Mouse (Mus musculus) duodenum, adult 2 months (tissue): Measurements from ENCODE around the gene Wdr38. TPM values are rescaled to one million over a fixed set of nuclear protein-coding genes. Genes with fewer than 3 reads are reported as not detected.

Experiments
- polyA plus RNA-seq: library from polyadenylated mRNA; depleted of rRNA; stranded (reverse); fragments of >200 nt; gene quantifications from 2 replicates; pipeline ENCODE4 v1.2.3, GENCODE M21; 2012; ENCODE audit warnings: low replicate concordance; rRNA removed

Wdr38 gene
- 0.30 and 0.56 TPM in 2 replicates for polyA plus RNA-seq

GRCm38 (mm10) chr2:38997386-38998374, at the start of gene Wdr38:
Wdr38 (plus strand) TSS chr2:38997476.

GRCm38 (mm10) chr2:39004880-39005435, 7.7 kb downstream of the Wdr38 start, which contains the start of gene Arpc5l:
Arpc5l (plus strand) TSS chr2:39005348.

GRCm38 (mm10) chr2:39005574-39006079, 8.4 kb downstream of the Wdr38 start, which contains the start of gene Rpl35:
Rpl35 (minus strand) TSS chr2:39005624.

Other genes starting within 250 kb of the Wdr38 start
- gene Nr6a1, start 69.8 kb upstream of the Wdr38 start, polyA plus RNA-seq = 2.7 and 5.4 TPM in 2 replicates
- 0.46 and 1.1 TPM in 2 replicates for gene Olfml2a, start 65.5 kb upstream of the Wdr38 start, polyA plus RNA-seq
- gene Arpc5l, start 7.9 kb downstream of the Wdr38 start, polyA plus RNA-seq = 25.3 and 27.8 TPM in 2 replicates
- gene Rpl35, start 8.1 kb downstream of the Wdr38 start, polyA plus RNA-seq = 77.2 and 77.4 TPM in 2 replicates
- 7.4 and 8.6 TPM in 2 replicates for gene Golga1, start 68.1 kb downstream of the Wdr38 start, polyA plus RNA-seq
- gene Scai, start 193.3 kb downstream of the Wdr38 start, polyA plus RNA-seq = 0.05 and 0.11 TPM in 2 replicates
- gene Ppp6c, start 229.0 kb downstream of the Wdr38 start, polyA plus RNA-seq = 2.9 and 3.8 TPM in 2 replicates